Mouse (Mus musculus) ovary, adult 2 months (tissue): ENCODE measurements around the gene Col7a1. TPM values are rescaled to one million over a fixed set of nuclear protein-coding genes. Genes with fewer than 3 reads are reported as not detected.

ENCODE experiments used
- polyA plus RNA-seq: library from polyadenylated mRNA; depleted of rRNA; stranded (reverse); fragments of >200 nt; gene quantifications from 2 replicates; pipeline ENCODE4 v1.2.3, GENCODE M21; 2012; rRNA removed

Col7a1 gene
- polyA plus RNA-seq = 19.0 and 20.5 TPM in 2 replicates

DNA sequence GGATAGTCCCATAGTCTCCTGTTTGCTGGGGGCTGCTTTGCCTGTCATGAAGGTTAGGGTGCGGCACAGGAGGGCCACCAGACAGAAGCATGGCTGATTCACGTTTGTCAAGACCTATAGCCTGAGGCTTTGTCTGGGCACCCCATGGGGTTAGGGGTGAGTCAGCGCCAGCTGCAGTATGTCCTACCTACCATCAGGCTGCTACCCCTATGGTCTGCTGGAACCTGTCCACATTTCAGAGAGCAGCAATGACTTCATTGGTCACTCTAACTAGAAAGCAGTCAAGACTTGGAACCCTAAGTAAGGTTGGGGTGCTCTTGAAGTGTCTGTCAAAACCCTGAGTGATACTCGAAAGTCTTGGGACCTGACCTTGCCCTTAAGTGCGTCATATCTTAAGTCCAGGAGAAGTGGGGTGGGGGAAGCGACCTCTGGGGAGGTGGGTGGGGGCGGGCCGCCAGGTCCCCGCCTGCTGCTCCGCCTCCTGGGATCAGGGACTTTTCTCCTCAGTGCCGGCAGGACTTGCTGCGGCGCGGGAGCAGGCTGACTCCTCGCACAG lies at the start of gene Col7a1:
Gene Col7a1, plus strand, starts transcription at position 506 of the 556 bp plus-strand sequence.

DNA sequence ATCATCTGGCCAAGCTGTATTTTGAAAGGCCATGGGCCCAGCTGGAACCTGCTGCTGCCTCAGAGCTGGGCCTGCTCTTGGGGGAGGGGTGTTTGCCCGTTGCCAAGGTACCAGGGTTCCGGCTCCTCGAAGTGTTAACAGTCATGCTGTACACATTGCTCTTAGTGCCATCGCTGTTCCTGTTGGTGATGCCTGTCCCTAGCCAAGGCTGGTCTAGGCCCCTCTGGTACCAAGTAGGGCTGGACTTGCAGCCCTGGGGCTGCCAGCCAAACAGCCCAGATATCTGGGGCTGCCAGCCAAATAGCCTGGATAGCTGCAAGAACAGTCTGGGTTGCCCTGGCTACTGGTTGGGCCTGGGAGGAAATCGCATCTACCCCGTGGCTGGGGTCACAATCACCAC lies 38.9 kb upstream of the Col7a1 start, which contains the start of gene Tmem89:
Gene Tmem89, plus strand, starts transcription at position 129 of the 400 bp plus-strand sequence.

DNA sequence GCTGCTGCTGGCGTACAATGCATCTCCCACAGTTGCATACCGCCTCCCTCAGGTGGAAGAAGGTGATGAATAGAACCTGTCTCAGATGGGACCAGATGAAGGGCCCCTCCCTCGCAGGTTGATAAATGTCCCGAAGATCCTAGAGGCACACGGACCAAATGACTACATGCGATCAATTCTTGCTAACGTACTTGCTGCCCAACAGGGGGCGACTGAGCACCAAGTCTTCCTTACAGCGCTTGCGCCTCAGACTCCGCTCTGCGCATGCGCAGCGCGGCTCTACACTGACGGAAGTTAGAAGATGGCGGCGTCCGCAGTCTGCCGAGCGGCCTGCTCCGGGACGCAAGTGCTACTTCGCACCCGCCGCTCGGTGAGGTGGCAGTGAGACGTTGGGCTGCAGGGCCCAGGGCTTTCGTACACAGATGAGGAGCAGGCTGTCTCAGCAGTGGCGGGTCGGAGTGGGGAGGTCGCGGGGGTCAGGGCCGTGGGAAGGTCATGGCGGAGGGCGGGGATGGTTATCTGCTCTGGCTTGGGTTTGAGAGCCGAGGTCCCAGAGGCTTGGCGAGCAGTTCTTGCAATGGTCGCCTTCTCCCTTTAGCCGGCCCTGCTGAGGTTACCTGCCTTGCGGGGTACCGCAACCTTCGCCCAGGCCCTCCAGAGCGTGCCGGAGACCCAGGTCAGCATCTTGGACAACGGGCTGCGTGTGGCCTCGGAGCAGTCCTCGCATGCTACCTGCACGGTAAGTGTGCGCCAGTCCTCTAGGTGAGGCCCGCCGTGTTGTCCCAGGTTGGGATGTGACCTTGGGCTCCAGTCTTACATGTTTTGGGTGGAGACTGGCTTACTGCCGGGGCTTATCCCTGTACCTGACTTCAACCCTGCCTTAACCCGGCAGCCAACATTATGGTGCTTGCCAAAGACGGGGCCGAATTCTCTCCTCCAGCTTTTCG lies 16.7 kb upstream of the Col7a1 start, which contains the start of gene Uqcrc1:
Gene Uqcrc1, plus strand, starts transcription at position 216 of the 947 bp plus-strand sequence.

DNA sequence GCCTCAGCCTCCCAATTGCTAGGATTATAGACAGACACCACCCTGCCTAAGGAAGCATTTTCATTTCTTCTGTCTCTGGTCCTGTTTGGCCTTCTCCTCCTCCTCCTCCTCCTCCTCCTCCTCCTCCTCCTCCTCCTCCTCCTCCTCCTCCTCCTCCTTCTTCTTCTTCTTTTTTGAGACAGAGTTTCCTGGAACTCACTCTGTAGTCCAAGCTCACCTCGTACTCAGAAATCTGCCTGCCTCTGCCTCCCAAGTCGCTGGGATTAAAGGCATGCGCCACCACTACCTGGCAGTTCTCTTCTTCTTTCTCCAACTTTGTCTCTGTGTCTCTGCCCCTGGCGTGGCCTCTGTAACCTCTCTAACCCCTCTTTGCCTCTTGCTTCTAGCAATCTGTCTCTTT lies 32.3 kb downstream of the Col7a1 start, which contains the start of gene Ucn2:
Gene Ucn2, plus strand, starts transcription at position 301 of the 400 bp plus-strand sequence.

DNA sequence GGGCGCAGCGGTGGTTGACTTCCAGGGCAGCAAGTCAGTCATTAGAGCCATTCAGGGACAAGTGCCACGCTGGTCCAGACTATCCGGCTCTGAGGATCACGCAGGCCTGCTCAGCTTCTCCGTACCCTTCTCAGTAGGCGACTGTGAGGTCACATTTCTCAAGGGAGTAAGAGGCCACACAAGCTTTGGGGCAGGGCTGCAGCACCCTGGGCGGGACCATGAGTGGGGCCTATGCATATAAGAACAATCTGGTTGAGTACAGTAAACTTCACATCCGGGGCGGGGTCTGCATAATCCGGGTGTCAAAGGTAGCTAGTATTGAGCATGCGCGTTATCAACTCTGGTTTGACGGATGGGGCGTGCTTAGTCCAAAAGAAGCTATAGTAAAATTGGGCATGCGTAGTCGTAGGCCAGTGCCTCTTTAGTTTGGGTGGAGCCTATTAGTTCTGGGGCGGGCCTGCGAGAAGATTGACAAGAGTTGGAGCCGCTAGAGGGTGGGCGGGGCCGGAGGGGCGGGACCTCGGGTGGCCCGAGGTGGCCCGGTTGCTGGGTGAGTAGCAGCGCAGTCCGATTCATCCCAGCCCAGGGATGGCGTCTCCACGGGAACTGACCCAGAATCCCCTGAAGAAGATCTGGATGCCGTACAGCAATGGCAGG lies 38.2 kb downstream of the Col7a1 start, which contains the start of gene Pfkfb4:
Gene Pfkfb4, plus strand, starts transcription at position 351 of the 657 bp plus-strand sequence.

Other genes starting within 250 kb of the Col7a1 start
- 128 and 140 TPM in 2 replicates for gene Ip6k2, start 169.8 kb upstream of the Col7a1 start, polyA plus RNA-seq
- 45.7 and 67.4 TPM in 2 replicates for gene Nckipsd, start 145.2 kb upstream of the Col7a1 start, polyA plus RNA-seq
- gene Celsr3, start 127.3 kb upstream of the Col7a1 start, polyA plus RNA-seq = 0.10 and 0.60 TPM in 2 replicates
- 21.4 and 22.8 TPM in 2 replicates for gene Slc26a6, start 100.3 kb upstream of the Col7a1 start, polyA plus RNA-seq
- 0.31 TPM in 1 of 2 replicates, not detected in the other for gene Tmem89, start 39.0 kb upstream of the Col7a1 start, polyA plus RNA-seq
- 658 and 727 TPM in 2 replicates for gene Uqcrc1, start 17.0 kb upstream of the Col7a1 start, polyA plus RNA-seq
- 0.68 and 1.5 TPM in 2 replicates for gene Ucn2, start 32.4 kb downstream of the Col7a1 start, polyA plus RNA-seq
- 35.3 and 35.8 TPM in 2 replicates for gene Pfkfb4, start 38.2 kb downstream of the Col7a1 start, polyA plus RNA-seq
- 577 and 1,079 TPM in 2 replicates for gene Shisa5, start 85.0 kb downstream of the Col7a1 start, polyA plus RNA-seq
- 128 and 138 TPM in 2 replicates for gene Trex1, start 106.1 kb downstream of the Col7a1 start, polyA plus RNA-seq
- gene Atrip, start 120.5 kb downstream of the Col7a1 start, polyA plus RNA-seq = 43.3 and 45.4 TPM in 2 replicates
- gene Ccdc51, start 128.9 kb downstream of the Col7a1 start, polyA plus RNA-seq = 8.3 and 9.5 TPM in 2 replicates
- gene Tma7, start 129.0 kb downstream of the Col7a1 start, polyA plus RNA-seq = 5.8 and 7.3 TPM in 2 replicates
- 72.4 and 89.8 TPM in 2 replicates for gene Plxnb1, start 141.8 kb downstream of the Col7a1 start, polyA plus RNA-seq
- gene Fbxw21, start 208.5 kb downstream of the Col7a1 start, polyA plus RNA-seq = 2.7 and 3.6 TPM in 2 replicates
- gene Fbxw13, start 242.4 kb downstream of the Col7a1 start, polyA plus RNA-seq = 0.75 and 0.92 TPM in 2 replicates